Mouse (Mus musculus): ENCODE results near the gene Timeless. TPM values are rescaled to one million over a fixed set of nuclear protein-coding genes. Genes with fewer than 3 reads are reported as not detected.
A peak's percentile ranks its signal among the peaks of the same experiment; 100 is the strongest.

Timeless gene
- polyA plus RNA-seq, 1 experiment, result 4.9 TPM

DNA sequence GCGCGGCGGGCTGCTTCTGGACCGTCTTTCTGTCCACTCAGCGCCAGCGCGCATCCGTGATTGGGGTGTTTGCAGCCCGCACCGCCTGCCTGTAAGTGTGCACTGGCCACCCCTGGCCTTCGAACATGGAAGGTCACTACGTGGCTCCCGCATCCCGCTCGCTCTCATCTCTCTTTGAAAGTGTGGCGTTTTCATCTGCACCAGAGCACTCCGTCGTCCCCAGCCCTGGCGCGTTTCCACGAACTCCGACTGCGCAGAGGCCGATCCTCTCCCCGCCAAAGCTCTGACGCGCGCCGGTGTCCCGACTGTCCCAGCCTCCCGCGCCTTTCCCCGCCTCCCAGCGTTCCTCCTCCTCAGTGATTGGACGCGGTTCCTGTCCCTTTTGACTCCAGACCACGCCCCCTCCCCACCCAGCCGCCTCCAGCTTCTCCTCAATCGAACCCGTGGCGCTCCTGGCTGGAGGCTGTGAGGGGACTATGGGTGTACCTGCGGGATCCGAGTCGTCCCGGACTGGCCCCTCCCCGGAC is 37.8 kb upstream of the Timeless start, which contains the start of gene Gls2:
Gene Gls2, plus strand, starts transcription at position 434 of the 527 bp plus-strand sequence.
- Histone ChIP-seq H3K4me3 (peak within 1 kb of the TSS; percentile 30), H3K27me3 (ENCODE audit: control insufficient read depth, insufficient read depth, insufficient read length) (no peaks in the 10 kb centered on the region), H3ac (ENCODE audit: control insufficient read depth, insufficient read length) (peak within 1 kb of the TSS; percentile 37), H3K4me2 (ENCODE audit: low read depth) (peak within 1 kb of the TSS; percentile 91), H3K36me3 (ENCODE audit: control insufficient read depth, insufficient read depth) (no peaks in the 10 kb centered on the region), H3K79me2 (ENCODE audit: control insufficient read depth, insufficient read depth) (no peaks in the 10 kb centered on the region)
- TF ChIP-seq POLR2AphosphoS2 (IDR thresholded peaks at IDR 0.05; ENCODE audit: insufficient read length, low read depth) (peak; percentile 73), POLR2A (IDR thresholded peaks at IDR 0.05; ENCODE audit: insufficient read length, low read depth) (peak; percentile 68), E2F4 (IDR thresholded peaks at IDR 0.05; ENCODE audit: insufficient read depth) (peak; percentile 48), USF1 (IDR thresholded peaks at IDR 0.05; ENCODE audit: low read depth) (no peak)

DNA sequence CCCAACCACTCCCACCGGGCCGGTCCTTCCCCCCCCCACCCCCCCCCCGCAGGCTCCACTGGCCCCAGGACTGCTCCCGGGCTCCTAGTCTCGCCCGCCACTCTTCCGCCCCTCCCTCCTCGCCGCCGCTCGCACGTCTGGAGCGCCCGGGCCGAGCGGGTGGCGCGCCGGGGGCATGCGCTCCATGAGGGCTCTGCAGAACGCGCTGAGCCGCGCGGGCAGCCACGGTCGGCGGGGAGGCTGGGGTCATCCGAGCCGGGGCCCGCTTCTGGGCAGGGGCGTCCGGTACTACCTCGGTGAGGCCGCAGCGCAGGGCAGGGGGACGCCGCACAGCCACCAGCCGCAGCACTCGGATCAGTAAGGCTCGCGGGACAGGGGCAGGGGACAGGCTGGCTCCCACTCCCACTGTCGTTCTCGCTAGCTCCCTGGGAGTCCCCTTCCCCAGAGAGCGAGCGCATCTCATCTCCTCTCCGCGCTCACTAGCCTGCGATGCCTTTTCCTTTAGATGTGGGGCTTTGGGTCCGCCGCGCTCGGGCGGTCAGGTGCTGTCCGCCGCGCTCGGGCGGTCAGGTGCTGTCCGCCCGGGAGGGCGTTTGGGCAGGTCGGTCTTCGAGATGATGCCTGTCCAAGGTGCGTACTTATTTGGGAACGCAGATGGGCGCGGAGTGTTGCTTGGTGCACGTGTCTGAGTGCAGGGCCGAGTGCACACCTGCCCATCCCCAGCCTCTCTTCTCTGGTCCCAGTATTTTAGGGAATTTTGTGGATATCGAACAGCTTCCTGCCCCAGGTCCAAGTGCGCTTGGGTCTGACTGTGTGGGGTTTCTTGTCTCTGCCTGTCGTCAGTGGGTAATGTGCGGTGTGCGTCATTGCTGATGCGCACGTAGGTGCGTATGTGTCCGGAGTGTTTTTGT is 37.1 kb upstream of the Timeless start:
- H3K4me3 ChIP-seq, result peak overlapping the region; percentile 30
- no peaks in the 10 kb centered on the region for H3K27me3 ChIP-seq (ENCODE audit: control insufficient read depth, insufficient read depth, insufficient read length)
- peak overlapping the region; percentile 37 for H3ac ChIP-seq (ENCODE audit: control insufficient read depth, insufficient read length)
- TF ChIP-seq TCF3 (IDR thresholded peaks at IDR 0.05; ENCODE audit: insufficient read length, low read depth) (no peak), POLR2AphosphoS2 (IDR thresholded peaks at IDR 0.05; ENCODE audit: insufficient read length, low read depth) (no peak), TCF12 (IDR thresholded peaks at IDR 0.05; ENCODE audit: insufficient read depth, poor library complexity, severe bottlenecking) (no peak), POLR2A (IDR thresholded peaks at IDR 0.05; ENCODE audit: insufficient read length, low read depth) (no peak), E2F4 (IDR thresholded peaks at IDR 0.05; ENCODE audit: insufficient read depth) (no peak), SRF (IDR thresholded peaks at IDR 0.05; ENCODE audit: control insufficient read depth, insufficient read length, low read depth) (no peak), MYOD1 (IDR thresholded peaks at IDR 0.05; ENCODE audit: control insufficient read depth in 1 of 3, insufficient read length in 2 of 3, low read depth in 2 of 3) (no peak), CEBPB (IDR thresholded peaks at IDR 0.05; ENCODE audit: insufficient read depth, poor library complexity, severe bottlenecking) (no peak), MAX (IDR thresholded peaks at IDR 0.05; ENCODE audit: low read depth) (no peak), REST (IDR thresholded peaks at IDR 0.05; ENCODE audit: insufficient read depth, insufficient read length) (no peak), MYOG (IDR thresholded peaks at IDR 0.05; ENCODE audit: control insufficient read depth in 1 of 3, insufficient read depth in 1 of 3, insufficient read length in 2 of 3, low read depth in 2 of 3) (no peak), USF1 (IDR thresholded peaks at IDR 0.05; ENCODE audit: low read depth) (no peak)
- H3K4me2 ChIP-seq (ENCODE audit: low read depth), result peak overlapping the region; percentile 89
- no peaks in the 10 kb centered on the region for H3K36me3 ChIP-seq (ENCODE audit: control insufficient read depth, insufficient read depth)
- H3K79me2 ChIP-seq (ENCODE audit: control insufficient read depth, insufficient read depth), result no peaks in the 10 kb centered on the region

DNA sequence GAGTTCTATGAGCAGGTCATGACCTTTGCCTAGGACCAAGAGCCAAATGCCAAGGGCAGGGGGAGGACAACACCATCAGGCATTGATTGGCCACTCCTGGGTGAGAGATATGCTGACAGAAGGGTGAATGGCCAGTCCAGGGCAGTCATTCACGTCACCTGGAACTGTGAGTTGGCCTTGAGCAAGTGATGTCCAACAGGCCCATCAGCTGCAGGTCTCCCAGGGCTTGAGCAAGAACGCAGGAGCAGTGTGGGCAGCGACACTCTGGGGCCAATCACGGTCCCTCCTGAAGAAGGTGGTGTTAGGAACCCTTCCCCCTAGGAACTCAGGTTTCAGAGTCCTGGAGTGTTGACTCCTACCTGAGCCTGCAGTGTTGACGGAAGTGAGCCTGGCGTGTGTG is 30.0 kb upstream of the Timeless start:
- TF ChIP-seq TCF12 (IDR thresholded peaks at IDR 0.05; ENCODE audit: insufficient read depth, poor library complexity, severe bottlenecking), result no peak
- no peak for TF ChIP-seq MYOD1 (IDR thresholded peaks at IDR 0.05; ENCODE audit: control insufficient read depth in 1 of 3, insufficient read length in 2 of 3, low read depth in 2 of 3)
- no peak for TF ChIP-seq POLR2A (IDR thresholded peaks at IDR 0.05; ENCODE audit: insufficient read length, low read depth)
- Histone ChIP-seq H3ac (ENCODE audit: control insufficient read depth, insufficient read length) (no peak overlapping the region), H3K27me3 (ENCODE audit: control insufficient read depth, insufficient read depth, insufficient read length) (no peaks in the 10 kb centered on the region), H3K79me2 (ENCODE audit: control insufficient read depth, insufficient read depth) (no peaks in the 10 kb centered on the region), H3K4me3 (no peak overlapping the region), H3K36me3 (ENCODE audit: control insufficient read depth, insufficient read depth) (no peaks in the 10 kb centered on the region), H3K4me2 (ENCODE audit: low read depth) (no peak overlapping the region)

DNA sequence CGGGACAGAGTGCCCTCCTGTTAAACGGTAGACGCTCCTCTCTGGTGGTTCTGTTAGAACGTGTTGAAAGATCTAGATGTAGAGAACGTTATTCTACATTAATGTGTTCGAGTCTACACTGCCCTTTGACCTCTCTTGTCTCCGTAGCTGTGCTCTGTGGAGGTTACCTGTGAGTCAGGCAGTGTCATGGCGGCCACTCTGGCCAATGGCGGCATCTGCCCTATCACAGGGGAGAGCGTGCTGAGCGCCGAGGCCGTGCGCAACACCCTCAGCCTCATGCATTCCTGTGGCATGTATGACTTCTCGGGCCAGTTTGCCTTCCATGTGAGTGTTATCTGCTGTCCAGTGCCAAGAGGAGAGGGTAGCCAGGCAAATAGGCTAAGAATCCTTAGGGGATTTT is 26.9 kb upstream of the Timeless start:
- Histone ChIP-seq H3K36me3 (ENCODE audit: control insufficient read depth, insufficient read depth) (no peaks in the 10 kb centered on the region), H3K4me3 (no peak overlapping the region), H3K4me2 (ENCODE audit: low read depth) (no peak overlapping the region), H3K27me3 (ENCODE audit: control insufficient read depth, insufficient read depth, insufficient read length) (no peaks in the 10 kb centered on the region), H3ac (ENCODE audit: control insufficient read depth, insufficient read length) (no peak overlapping the region), H3K79me2 (ENCODE audit: control insufficient read depth, insufficient read depth) (no peaks in the 10 kb centered on the region)
- TF ChIP-seq SRF (IDR thresholded peaks at IDR 0.05; ENCODE audit: control insufficient read depth, insufficient read length, low read depth), result no peak
- TF ChIP-seq MAX (IDR thresholded peaks at IDR 0.05; ENCODE audit: low read depth), result no peak
- TF ChIP-seq POLR2A (IDR thresholded peaks at IDR 0.05; ENCODE audit: insufficient read length, low read depth), result no peak
- no peak for TF ChIP-seq CEBPB (IDR thresholded peaks at IDR 0.05; ENCODE audit: insufficient read depth, poor library complexity, severe bottlenecking)
- no peak for TF ChIP-seq USF1 (IDR thresholded peaks at IDR 0.05; ENCODE audit: low read depth)

DNA sequence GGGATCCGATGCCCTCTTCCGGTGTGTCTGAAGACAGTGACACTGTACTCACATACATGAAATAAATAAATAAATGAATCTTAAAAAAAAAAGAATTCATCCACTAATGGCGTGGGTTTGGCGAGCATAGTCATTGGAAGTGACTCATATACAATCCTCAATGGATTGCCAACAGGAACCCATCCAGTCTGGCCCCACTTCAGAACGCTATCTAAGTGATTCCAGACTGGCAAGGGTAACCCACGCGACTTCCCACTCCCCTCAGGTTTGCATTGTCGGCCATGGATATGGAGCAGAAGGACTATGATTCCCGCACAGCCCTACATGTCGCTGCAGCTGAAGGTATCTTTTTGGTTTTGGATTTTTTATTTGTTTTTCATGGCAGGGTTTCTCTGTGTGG is 23.5 kb upstream of the Timeless start:
- Histone ChIP-seq H3K79me2 (ENCODE audit: control insufficient read depth, insufficient read depth) (no peaks in the 10 kb centered on the region), H3ac (ENCODE audit: control insufficient read depth, insufficient read length) (no peak overlapping the region), H3K4me3 (no peak overlapping the region), H3K36me3 (ENCODE audit: control insufficient read depth, insufficient read depth) (no peaks in the 10 kb centered on the region), H3K27me3 (ENCODE audit: control insufficient read depth, insufficient read depth, insufficient read length) (no peaks in the 10 kb centered on the region), H3K4me2 (ENCODE audit: low read depth) (no peak overlapping the region)
- TF ChIP-seq POLR2A (IDR thresholded peaks at IDR 0.05; ENCODE audit: insufficient read length, low read depth), result no peak

All from myocyte (in vitro differentiated cells).